ENCODE assay signal across 8 mouse cellular contexts in the genomic region with DNA sequence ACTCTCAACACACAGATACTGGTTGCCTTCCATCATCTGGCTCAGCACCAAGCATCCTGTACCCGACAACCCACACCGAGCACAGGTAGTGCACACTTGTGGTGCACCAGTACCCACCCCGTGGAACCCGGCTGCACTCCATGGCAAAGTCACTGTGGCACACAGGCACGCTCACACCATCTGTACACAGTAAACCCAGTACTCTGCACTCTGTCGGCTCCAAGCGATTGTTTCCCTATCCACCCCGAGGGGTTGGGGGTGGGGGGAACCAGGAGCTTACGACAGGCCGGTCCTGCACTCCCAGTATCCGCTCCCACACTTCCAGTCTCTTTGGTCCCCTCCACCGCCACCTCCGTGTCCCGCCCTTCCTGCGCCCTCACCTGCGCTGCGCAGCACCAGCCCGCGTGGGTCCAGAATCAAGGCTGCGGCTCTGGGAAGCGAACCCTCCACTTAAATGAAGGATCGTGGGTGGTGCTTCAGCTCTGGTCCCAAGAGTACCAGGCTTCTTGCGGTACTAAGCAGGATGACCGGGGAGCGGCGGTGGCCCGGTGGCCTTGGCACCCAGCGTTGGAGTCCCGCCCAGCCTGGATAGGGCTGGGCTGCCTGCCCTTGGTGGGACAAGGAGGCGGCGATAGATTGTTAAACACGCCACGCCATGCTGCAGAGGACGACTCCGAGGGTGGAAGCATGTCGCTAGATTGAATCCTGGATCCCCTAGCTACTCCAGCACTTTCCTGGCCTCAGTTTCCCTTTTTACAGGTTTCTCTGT. TPM values are rescaled to one million over a fixed set of nuclear protein-coding genes. Genes with fewer than 3 reads are reported as not detected.
DNase-seq lines count a peak whose midpoint lies in the region; ATAC-seq lines count a peak whose summit lies in the region.

A gene (minus strand): TSS at position 515 of the 769 bp plus-strand sequence.

- H3K4me1 ChIP-seq in embryonic facial prominence, embryonic 14.5 days (ENCODE audit: control insufficient read depth, insufficient read depth, low read length) = peaks cover 16% of the 10 kb centered on the region
- H3K4me1 ChIP-seq in hindbrain, embryonic 16.5 days (ENCODE audit: control insufficient read depth, insufficient read depth, low read depth, low read length) = peaks cover 5% of the 10 kb centered on the region

- peak; percentile 42 for DNase-seq in right cerebral cortex, postnatal 4 days
- no peak for DNase-seq in right cerebral cortex, postnatal 36 days (ENCODE audit: low spot score in 2 of 2)
- DNase-seq in embryonic facial prominence, embryonic 14.5 days (ENCODE audit: low spot score) = peak; percentile 9
- DNase-seq in cerebellum, adult 8-10 months = no peak
- DNase-seq in layer of hippocampus, adult 11-12 months (ENCODE audit: low spot score) = no peak
- no peak for DNase-seq in frontal cortex, postnatal 36 days (ENCODE audit: low spot score in 2 of 2)

- H3K79me2 ChIP-seq in macrophage (ENCODE audit: inconsistent target) = no peaks in the 10 kb centered on the region

- H3K36me3 ChIP-seq in embryonic facial prominence, embryonic 14.5 days (ENCODE audit: control insufficient read depth, insufficient read depth, low read length) = no peaks in the 10 kb centered on the region
- no peaks in the 10 kb centered on the region for H3K36me3 ChIP-seq in hindbrain, embryonic 16.5 days (ENCODE audit: control insufficient read depth, insufficient read depth, low read length)
- no peaks in the 10 kb centered on the region for H3K36me3 ChIP-seq in macrophage (ENCODE audit: inconsistent target)

- peak within 1 kb of the TSS; percentile 61 for H3K4me2 ChIP-seq in embryonic facial prominence, embryonic 14.5 days (ENCODE audit: low read depth, low read length)
- H3K4me2 ChIP-seq in hindbrain, embryonic 16.5 days (ENCODE audit: low read length) = peak within 1 kb of the TSS; percentile 55

- peaks cover 30% of the 10 kb centered on the region for H3K27me3 ChIP-seq in embryonic facial prominence, embryonic 14.5 days (replicated peaks; ENCODE audit: control insufficient read depth, insufficient read depth, low read length)
- H3K27me3 ChIP-seq in hindbrain, embryonic 16.5 days (replicated peaks; ENCODE audit: control insufficient read depth, insufficient read depth, low read length) = peaks cover 17% of the 10 kb centered on the region

- H3K9ac ChIP-seq in embryonic facial prominence, embryonic 14.5 days (ENCODE audit: low read depth, low read length) = peak within 1 kb of the TSS; percentile 58
- H3K9ac ChIP-seq in hindbrain, embryonic 16.5 days (ENCODE audit: low read depth, low read length) = peak within 1 kb of the TSS; percentile 51

- WGBS in embryonic facial prominence, embryonic 14.5 days = 2% methylated on average over 32 of the region's 36 CpGs
- WGBS in hindbrain, embryonic 16.5 days = 2% methylated on average over 36 of the region's 36 CpGs
- 23% methylated on average over 36 of the region's 36 CpGs for WGBS in macrophage (ENCODE audit: missing documents)

- H3K9me3 ChIP-seq in embryonic facial prominence, embryonic 14.5 days (ENCODE audit: control insufficient read depth, low read length) = no peaks in the 10 kb centered on the region
- H3K9me3 ChIP-seq in hindbrain, embryonic 16.5 days (ENCODE audit: control insufficient read depth, low read length) = no peaks in the 10 kb centered on the region

- H3K27ac ChIP-seq in embryonic facial prominence, embryonic 14.5 days (replicated peaks; ENCODE audit: low read depth, low read length) = no peak within 1 kb of the TSS
- H3K27ac ChIP-seq in hindbrain, embryonic 16.5 days (ENCODE audit: low read depth, low read length) = no peak within 1 kb of the TSS
- no peak within 1 kb of the TSS for H3K27ac ChIP-seq in macrophage

- peak within 1 kb of the TSS; percentile 38 for H3K4me3 ChIP-seq in embryonic facial prominence, embryonic 14.5 days (ENCODE audit: low read depth, low read length)
- peak within 1 kb of the TSS; percentile 36 for H3K4me3 ChIP-seq in hindbrain, embryonic 16.5 days (ENCODE audit: low read length)
- no peak within 1 kb of the TSS for H3K4me3 ChIP-seq in macrophage (ENCODE audit: inconsistent target)

- peak; percentile 44; the same call in 1 of the 2 replicates for ATAC-seq in embryonic facial prominence, embryonic 14.5 days (ENCODE audit: low read depth)
- peak; percentile 63 for ATAC-seq in hindbrain, embryonic 16.5 days

RNA-seq across cellular contexts. Expression of the gene that starts here (rescaled TPM):
- 6.9 and 7.3 TPM in 2 replicates for polyA plus RNA-seq in embryonic facial prominence, embryonic 14.5 days (2014; fragmentation: Nextera tagmentation; extraction: Ambion mirVana)
- polyA plus RNA-seq in hindbrain, embryonic 16.5 days (2015; fragmentation: Nextera tagmentation; extraction: Ambion mirVana) = 2.7 and 4.8 TPM in 2 replicates
- total RNA-seq in macrophage (2018; cell fraction: chromatin; rRNA removed) = 100 to 1,000 TPM in 25 of 26 experiments, 10 to 100 TPM in 1; 99.4 to 376 (median 193) TPM
- total RNA-seq in macrophage (2018; cell fraction: cytosol; rRNA removed) = 100 to 1,000 TPM; 133 to 264 (median 189) TPM
- total RNA-seq in macrophage (2018; cell fraction: nucleus; rRNA removed) = 100 to 1,000 TPM in 23 of 26 experiments, 10 to 100 TPM in 3; 82.6 to 248 (median 161) TPM
- polyA plus RNA-seq in macrophage (2018) = 148 to 183 TPM (median 169 TPM) in 3 replicates

Comparison
In these comparisons a context has a peak if more than half of its experiments do, and no peak if none do; other contexts are left out.
1. RNA of the gene that starts here (polyA plus RNA-seq): 148 to 183 TPM in macrophage; 6.9 to 7.3 TPM in embryonic facial prominence, embryonic 14.5 days and 2.7 to 4.8 TPM in hindbrain, embryonic 16.5 days; every median in the first group is over 10 times any median in the second.
2. DNase-seq: peak in right cerebral cortex, postnatal 4 days (single experiment) and embryonic facial prominence, embryonic 14.5 days (single experiment); none in right cerebral cortex, postnatal 36 days (0 of 2), cerebellum, adult 8-10 months (single experiment), layer of hippocampus, adult 11-12 months (single experiment) and frontal cortex, postnatal 36 days (0 of 2).